Mouse (Mus musculus): Measurements from ENCODE around the gene Zfp408.

GRCm38 (mm10) chr2:91676420-91676819, 26.8 kb upstream of the Zfp408 start:
- TF ChIP-seq EP300 (IDR thresholded peaks at IDR 0.05; ENCODE audit: low read depth) (no peak), CTCF (IDR thresholded peaks at IDR 0.05; ENCODE audit: low read depth) (no peak)
